ENCODE assay signal across 11 mouse cellular contexts in the genomic region with DNA sequence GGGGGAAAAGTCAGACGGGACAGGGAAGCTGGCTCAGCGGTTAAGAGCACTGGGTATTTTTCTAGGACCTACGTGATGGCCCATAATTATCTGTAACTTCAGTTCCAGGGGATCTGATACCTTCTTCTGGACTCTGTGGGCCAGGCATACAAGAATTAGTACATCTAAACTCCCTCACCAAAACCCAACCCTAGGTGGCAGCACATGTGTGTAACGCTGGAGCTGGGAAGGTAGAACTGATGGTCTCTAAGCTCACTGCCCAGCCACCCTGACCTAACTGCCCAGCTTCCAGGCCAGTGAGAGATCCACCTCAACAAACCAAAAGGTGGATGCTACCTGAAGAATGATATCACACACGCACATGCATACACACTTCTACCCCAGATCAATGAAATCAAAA. TPM values are rescaled to one million over a fixed set of nuclear protein-coding genes. Genes with fewer than 3 reads are reported as not detected.
DNase-seq lines count a peak whose midpoint lies in the region; ATAC-seq and TF ChIP-seq lines count a peak whose summit lies in the region.
"Had no signal": no experiment of that assay in that cellular context is flagged by ENCODE, and none has a peak within 500 bp of the region (broad histone marks: within the 10 kb centered on the region; RNA-seq: fewer than 3 reads in every experiment).

No protein-coding gene starts in this region.

- H3K4me3 ChIP-seq in heart, embryonic 10.5 days: no peak overlapping the region
- no peak overlapping the region for H3K4me3 ChIP-seq in liver, postnatal 0 days (ENCODE audit: low read depth, low read length)
- H3K4me3 ChIP-seq: embryonic facial prominence, embryonic 10.5 days; hindbrain, embryonic 10.5 days had no signal

- H3K4me1 ChIP-seq in heart, embryonic 10.5 days: no peaks in the 10 kb centered on the region
- no peaks in the 10 kb centered on the region for H3K4me1 ChIP-seq in liver, postnatal 0 days (ENCODE audit: insufficient read depth)
- H3K4me1 ChIP-seq: embryonic facial prominence, embryonic 10.5 days; hindbrain, embryonic 10.5 days had no signal

- WGBS in heart, embryonic 10.5 days: 80% methylated on average over 5 of the region's 5 CpGs
- WGBS in liver, postnatal 0 days (ENCODE audit: insufficient replicate concordance): 84% methylated on average over 5 of the region's 5 CpGs

- peak; percentile 29 for TF ChIP-seq CTCF in liver, postnatal 0 days (IDR thresholded peaks at IDR 0.05; ENCODE audit: low read depth)

- no peak overlapping the region for H3K9ac ChIP-seq in liver, postnatal 0 days (replicated peaks)

- TF ChIP-seq EP300 in liver, postnatal 0 days (IDR thresholded peaks at IDR 0.05; ENCODE audit: low read depth): no peak

- DNase-seq in heart, adult 18-20 months: peak; percentile 16 to 51
- no peak for DNase-seq in heart, embryonic 10.5 days (ENCODE audit: low spot score)
- no peak for DNase-seq in liver, postnatal 0 days
- DNase-seq in liver (no peak), ES-CJ7 (ENCODE audit: low read depth, low spot score) (peak; percentile 15)
- peak; percentile 59 to 75 for DNase-seq in kidney, postnatal 25 days
- DNase-seq in Muller cell, postnatal 12 days (ENCODE audit: inconsistent ontology term): no peak
- no peak for DNase-seq in thymus, postnatal 25 days

- H3K27ac ChIP-seq in heart, embryonic 10.5 days: no peak overlapping the region
- H3K27ac ChIP-seq in liver, postnatal 0 days (ENCODE audit: low read depth): no peak overlapping the region
- H3K27ac ChIP-seq: embryonic facial prominence, embryonic 10.5 days; hindbrain, embryonic 10.5 days had no signal

- H3K4me2 ChIP-seq in liver, postnatal 0 days (ENCODE audit: low read depth, low read length): no peak overlapping the region

- peaks cover 79% of the 10 kb centered on the region for H3K36me3 ChIP-seq in heart, embryonic 10.5 days
- peaks cover 39% of the 10 kb centered on the region for H3K36me3 ChIP-seq in liver, postnatal 0 days (replicated peaks; ENCODE audit: insufficient read depth, low read length)

- no peak for ATAC-seq in liver, postnatal 0 days

- no peaks in the 10 kb centered on the region for H3K27me3 ChIP-seq in heart, embryonic 10.5 days (ENCODE audit: insufficient read depth, poor library complexity, severe bottlenecking)
- no peaks in the 10 kb centered on the region for H3K27me3 ChIP-seq in liver, postnatal 0 days (ENCODE audit: insufficient read depth, low read length)

- H3K9me3 ChIP-seq in heart, embryonic 10.5 days: no peaks in the 10 kb centered on the region
- H3K9me3 ChIP-seq in liver, postnatal 0 days (ENCODE audit: low read length): no peaks in the 10 kb centered on the region
- H3K9me3 ChIP-seq: embryonic facial prominence, embryonic 10.5 days; hindbrain, embryonic 10.5 days had no signal

RNA-seq across cellular contexts. Expression of a gene that starts 46.6 kb away (rescaled TPM):
- total RNA-seq in heart, adult 18-20 months (2021): 1 to 10 TPM in 1 of 2 experiments, under 1 TPM in 1; 0.89 to 1.4 TPM
- polyA plus RNA-seq in heart, embryonic 10.5 days (2016; fragmentation: Nextera tagmentation; extraction: Ambion mirVana): 1.2 and 2.5 TPM in 2 replicates
- 0.07 TPM in 1 of 2 replicates, not detected in the other for polyA plus RNA-seq in liver, postnatal 0 days (2015; fragmentation: Nextera tagmentation; extraction: Ambion mirVana)
- total RNA-seq: neutrophil, adult 5-6 weeks had no signal

Comparison
In these comparisons a context has a peak if more than half of its experiments do, and no peak if none do; other contexts are left out.
1. DNase-seq: peak in heart, adult 18-20 months (2 of 2), ES-CJ7 (single experiment) and kidney, postnatal 25 days (2 of 2); none in heart, embryonic 10.5 days (single experiment), liver, postnatal 0 days (single experiment), liver (single experiment), Muller cell, postnatal 12 days (single experiment) and thymus, postnatal 25 days (single experiment).